Mouse (Mus musculus) T-helper 2 cell (primary cell): ENCODE measurements around the gene Srcin1.

Source experiments
- in situ Hi-C: fragments of 300-600 bp; cut with MboI, MseI; formaldehyde crosslinking; loops from one replicate; pipeline ENCODE4 v1.15.1; 2025; ENCODE audit warnings: high pct_unique_total_duplicates

Srcin1 gene

DNA sequence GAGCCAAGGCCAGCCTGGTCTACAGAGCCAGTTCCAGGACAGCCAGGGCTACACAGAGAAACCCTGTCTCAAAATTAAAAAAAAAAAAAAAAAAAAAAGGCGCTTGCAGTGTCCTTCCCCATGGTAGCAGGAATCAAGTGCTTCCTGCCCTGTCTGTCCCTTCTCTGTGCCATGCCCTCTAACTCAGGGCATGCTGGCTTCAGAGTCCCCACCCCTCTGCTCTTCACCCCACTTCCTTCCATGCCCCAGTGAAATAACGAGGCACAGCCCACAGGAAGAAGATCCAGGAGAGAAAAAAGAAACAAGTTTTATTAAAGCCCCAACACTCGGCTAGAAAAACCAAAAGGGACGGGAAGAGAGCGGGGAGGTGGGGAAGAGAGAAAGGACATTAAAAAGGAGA, 66.9 kb downstream of the Srcin1 start:
- in situ Hi-C loops: no loop called here

DNA sequence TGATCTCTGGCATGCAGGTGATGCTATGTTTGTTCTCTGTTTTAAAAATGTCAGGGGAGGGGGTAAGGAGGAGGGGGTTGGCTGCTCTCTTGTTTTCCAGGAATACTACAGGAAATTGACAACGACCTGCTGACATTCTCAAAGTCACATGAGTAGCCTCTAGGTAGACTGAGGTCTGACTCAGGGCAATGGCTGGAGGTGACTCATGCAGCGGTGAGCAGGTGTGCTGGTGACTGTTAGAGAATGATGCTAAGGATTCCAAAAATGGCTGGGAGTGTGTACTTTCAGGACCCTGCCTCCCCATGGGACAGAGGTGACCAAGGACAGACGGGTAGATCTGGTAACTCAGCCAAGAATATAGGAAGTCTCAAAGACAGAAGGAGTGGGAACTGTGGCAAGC, 67.8 kb downstream of the Srcin1 start:
- in situ Hi-C loops: no loop called here

- in situ Hi-C loops: no loop called here
Observed at GRCm38 (mm10) chr11:97506331-97506730, 69.7 kb downstream of the Srcin1 start.

- in situ Hi-C loops: no loop called here
Observed at GRCm38 (mm10) chr11:97505784-97506183, 70.2 kb downstream of the Srcin1 start.

DNA sequence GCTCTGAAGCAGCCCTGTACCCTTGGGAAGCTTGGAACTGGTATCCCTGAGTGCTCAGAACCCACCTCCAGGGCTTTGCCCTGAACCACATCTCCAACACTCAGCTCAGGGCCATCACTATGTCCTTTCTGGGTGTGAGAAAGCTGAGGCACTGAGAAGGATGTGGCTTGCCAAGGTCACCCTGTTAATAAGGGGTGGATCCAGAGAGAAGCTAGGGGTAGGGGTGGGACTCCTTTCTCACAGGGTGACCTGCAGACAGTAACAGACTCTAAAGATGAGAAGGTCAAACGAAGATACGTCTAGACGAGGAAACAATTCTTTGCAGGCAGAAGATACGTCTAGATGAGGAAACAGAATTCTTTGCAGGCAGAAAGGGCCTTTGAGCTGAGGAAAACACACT, 73.1 kb downstream of the Srcin1 start:
- in situ Hi-C loops: no loop called here

GRCm38 (mm10) chr11:97502383-97502782, 73.6 kb downstream of the Srcin1 start:
- in situ Hi-C loops: no loop called here

DNA sequence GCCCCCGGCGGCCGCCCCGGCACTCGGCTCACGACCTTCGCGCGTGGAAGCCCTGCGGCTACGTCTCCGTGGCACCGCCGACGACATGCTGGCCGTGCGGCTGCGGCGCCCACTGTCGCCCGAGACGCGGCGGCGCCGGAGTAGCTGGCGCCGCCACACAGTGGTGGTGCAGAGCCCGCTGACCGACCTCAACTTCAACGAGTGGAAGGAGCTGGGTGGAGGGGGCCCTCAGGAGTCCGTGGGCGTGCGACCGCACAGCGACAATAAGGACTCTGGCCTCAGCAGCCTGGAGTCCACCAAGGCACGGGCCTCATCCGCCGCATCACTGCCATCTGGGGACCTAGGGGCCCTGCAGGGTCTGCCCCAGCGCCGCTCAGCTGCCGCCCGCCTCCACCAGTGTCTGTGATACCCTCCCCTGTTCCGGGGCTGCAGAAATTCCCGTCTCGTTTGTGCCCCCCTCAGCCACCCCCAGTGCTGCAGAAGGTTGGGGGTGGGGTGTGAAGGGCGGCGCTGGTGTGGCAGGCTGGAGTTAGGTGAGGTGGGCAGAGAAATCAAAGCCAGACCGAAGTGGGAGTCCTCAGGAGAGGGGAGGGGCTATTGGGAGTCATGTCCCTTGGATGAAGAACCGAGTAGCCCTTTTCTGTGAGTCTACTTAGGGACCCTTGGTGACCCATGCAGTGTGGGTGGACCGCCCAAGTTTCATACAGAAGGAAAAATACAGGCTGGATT, 75.1 kb downstream of the Srcin1 start:
- in situ Hi-C loops: no loop called here

GRCm38 (mm10) chr11:97499865-97500719, 75.9 kb downstream of the Srcin1 start, which contains the start of gene 4933428G20Rik:
Gene 4933428G20Rik (minus strand): TSS chr11:97500340.
- in situ Hi-C loops: no loop called here

DNA sequence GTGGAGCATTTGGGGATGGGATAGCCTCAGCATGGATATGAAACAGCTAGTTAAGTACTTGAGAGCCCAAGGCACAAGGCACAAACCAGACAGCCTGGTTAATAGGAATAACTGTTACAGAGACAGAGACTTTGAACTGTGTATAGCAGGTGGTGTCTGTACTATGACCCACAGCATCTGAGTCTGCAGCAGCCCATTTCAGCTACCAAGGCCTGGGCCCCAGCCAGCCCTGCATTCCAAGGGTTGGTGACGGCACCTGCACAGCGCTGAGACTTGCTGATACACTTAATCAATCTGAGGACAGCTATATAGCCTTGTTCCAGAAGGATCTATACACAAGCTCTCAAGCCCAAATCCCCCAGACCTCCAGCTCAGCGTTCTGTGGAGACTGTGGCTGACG, 78.4 kb downstream of the Srcin1 start:
- in situ Hi-C loops: no loop called here

GRCm38 (mm10) chr11:97492836-97493235, 83.2 kb downstream of the Srcin1 start:
- in situ Hi-C loops: no loop called here

DNA sequence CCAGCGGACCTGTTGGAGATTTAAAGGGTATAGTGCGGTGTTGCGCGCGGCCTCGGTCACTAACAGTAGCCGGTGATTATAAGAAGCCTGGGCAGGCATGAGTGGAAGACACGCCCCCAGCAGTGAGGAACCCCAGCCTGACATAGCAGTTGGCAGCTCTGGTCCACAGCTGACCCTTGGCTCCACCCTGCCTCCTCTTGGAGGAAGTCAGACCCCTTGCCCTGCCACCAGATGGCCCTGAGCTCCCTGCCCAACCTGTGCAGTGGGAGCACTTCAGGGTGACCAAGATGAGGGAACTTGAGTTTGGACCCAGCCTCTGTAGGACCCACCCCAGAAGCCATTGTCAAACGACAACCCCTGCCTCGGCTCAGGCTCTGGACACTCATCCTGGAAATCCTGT, 84.3 kb downstream of the Srcin1 start:
- in situ Hi-C loops: no loop called here

DNA sequence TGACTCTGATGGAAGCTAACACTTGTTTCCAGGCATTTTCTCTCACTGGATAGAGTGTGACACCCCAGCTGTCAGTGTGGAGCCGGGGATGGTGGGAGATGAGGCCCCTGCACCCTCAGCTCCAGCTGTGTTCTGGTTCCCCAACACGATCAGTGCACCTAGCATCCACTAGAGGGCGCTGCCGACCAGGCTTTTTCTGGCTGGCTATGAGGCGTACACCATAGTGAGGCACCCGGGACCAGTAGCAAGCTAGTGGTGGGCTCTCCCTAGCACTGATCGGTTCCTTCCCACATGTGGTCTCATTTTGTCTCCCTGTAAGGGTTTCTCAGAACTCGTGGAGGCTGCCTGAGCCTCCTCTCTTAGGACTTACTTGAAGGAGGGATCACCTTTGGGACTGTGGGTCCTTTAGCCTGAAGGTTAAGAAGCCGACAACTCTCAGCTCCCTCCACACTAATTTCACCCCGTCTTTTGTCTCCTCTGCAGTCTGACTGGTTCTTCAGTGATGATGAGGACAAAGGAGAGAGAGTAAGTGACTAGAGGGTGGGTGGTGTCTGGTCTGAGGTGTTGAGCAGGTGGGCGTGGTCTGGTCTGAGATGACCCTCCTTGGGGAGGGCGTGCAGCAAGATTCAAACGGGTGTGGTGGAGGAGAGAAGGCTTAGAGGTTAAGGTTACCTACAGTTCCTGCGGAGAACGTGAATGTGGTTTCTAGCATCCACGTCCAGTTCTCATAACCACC, 86.2 kb downstream of the Srcin1 start:
- in situ Hi-C loops: loop anchor here (10.0 kb wide), 1 partner anchor 85 kb away; the partner anchor contains the start of gene Srcin1

DNA sequence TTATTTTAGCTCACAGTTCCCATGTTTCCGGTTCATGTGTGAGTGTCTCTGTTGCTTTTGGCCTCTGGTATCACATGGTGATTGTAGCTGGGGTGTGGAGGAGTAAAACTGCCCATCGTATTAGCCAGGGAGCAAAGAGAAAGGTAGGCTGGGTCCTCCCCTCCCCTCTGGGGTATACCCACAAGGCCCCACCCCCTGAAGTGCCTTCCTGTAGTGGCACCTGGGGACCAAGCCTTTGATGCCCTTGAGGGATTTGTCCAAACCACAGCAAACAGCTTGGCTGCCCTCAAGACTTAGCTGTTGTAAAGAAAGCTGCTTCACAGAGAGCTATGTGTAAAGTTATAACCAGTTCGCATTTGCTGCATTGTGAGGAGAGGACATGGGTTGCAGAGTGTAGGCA, 88.3 kb downstream of the Srcin1 start:
- in situ Hi-C loops: loop anchor here (10.0 kb wide), 1 partner anchor 87 kb away; the partner anchor contains the start of gene Srcin1

DNA sequence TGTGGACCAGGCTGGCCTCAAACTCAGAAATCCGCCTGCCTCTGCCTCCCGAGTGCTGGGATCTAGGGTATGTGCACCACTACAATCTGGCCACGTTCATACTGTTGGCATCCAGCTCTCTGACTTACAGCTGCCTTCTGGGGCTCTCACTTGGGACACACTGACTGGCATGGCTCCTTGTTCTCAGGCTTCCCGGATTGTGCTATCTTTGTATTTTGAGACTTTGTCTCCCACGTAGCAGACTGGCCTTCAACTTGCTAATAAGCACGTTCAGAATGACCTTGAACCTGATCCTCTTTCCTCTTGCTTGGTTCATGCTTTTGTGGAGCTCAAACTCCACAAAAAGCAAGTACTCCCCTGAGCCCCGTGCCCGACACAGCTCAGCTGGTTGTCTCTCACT, 90.3 kb downstream of the Srcin1 start:
- in situ Hi-C loops: loop anchor here (10.0 kb wide), 1 partner anchor 89 kb away; the partner anchor contains the start of gene Srcin1

DNA sequence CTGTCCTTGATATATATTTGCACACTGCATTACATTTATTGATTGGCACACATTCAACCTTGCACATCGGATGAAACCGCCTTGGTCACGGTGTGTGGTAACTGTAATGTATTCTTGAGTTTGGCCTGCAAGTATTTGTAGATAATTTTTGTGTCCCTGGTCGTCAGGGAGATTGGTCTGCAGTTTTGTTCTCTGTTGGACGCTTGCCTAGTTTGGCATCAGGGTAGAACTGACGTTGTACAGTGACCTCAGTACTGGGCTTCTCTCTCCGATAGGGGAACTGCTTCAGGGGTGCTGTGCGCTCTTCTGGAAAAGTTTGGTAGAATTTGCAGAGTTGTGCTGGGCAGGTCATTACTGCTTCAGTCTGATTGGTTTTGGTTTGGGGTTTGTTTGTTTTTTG, 96.2 kb downstream of the Srcin1 start:
- in situ Hi-C loops: loop anchor here (10.0 kb wide), 1 partner anchor 95 kb away; the partner anchor contains the start of gene Srcin1

DNA sequence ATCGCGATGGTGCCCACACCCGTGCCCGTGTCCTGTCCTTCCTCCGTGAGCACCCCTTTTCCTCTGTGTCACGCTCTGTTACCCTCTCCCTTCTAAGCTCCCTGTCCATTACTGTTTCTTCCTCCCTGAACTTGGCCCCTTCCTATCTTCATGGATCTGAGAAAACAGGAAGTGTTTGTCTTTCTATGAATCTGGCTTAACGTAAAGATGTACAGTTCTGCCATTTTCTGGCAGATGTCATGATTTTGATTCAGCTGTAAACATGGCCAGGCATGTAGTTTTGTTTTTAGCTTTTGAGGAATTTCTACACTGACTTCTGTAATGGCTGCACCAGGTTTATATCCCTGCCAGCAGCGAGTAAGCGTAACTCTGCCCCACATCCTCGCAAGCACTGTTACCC, 96.9 kb downstream of the Srcin1 start:
- in situ Hi-C loops: no loop called here

- in situ Hi-C loops: no loop called here
Observed at GRCm38 (mm10) chr11:97478345-97478744, 97.6 kb downstream of the Srcin1 start.

DNA sequence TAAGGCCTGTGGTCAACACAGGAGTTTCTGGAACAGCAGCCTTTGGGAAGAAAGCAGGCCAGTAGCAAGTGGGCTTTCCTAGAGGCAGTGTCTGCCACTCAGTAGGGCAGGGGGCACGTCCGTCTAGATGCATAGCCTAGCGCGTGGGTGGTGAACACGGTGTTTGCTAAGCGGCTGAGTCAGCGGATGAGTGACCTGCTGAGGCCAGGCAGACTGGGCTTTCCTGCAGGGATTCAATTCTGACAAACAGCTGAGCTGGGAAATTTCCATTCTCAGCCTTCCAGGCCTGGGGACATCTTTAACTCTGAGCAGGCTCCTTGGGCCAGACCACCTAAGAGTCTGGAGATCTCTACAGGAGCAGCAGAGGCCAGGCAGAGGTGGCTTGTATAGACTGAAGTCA, 98.6 kb downstream of the Srcin1 start:
- in situ Hi-C loops: no loop called here

DNA sequence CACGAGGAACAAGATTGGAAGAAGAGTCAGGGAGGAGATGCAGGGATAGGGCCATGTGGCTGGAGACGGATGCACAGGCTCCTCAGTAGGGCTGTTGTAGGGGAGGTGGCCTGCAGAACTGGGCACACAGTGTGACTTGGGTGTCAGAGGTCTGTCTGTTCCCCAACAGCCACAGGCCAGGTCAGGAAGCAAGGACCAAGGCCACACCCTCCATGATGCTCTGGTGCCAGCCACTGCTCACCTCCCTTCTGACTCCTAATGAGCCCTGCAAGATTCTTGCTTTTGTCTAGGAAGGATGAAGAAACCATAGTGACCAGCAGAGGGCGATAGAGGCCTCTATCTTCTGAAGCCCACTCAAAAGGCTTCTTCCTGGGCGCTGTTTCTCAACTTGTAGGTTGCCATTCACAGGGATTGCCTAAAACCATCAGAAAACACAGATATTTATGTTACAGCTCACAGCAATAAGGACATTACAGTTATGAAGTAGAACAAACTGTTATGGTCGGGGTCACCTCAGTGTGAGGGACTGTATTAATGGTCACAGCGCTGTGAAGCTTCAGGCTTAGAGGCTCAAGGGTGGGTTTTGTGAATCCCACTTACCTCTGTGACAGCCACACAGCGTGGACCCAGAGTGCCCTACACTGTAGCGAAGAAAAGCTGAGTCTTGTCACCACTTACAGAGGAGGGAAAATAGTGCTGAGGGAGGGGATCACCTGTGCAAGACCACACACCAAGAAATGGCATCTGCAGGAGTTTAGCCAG, 99.5 kb downstream of the Srcin1 start:
- in situ Hi-C loops: no loop called here

DNA sequence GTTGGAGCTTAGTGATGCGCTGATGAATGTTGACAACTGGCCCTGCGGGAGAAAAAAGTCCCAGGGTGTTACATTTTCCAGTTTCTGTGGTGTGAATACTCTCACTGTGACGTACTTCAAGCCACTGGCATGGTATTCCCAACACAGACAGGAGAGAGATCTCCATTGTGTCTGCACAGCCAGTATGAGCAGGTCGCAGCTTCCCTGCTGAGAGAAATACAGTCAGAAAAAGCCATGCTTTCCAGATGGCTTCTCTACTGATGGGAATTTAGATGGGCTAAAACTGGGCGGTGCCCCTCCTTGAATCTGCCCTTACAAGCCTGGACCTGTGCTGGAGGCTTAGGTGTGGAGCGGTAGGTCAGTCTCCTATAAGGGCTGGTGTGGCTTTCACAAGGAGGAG, 104.7 kb downstream of the Srcin1 start:
- in situ Hi-C loops: no loop called here

- in situ Hi-C loops: loop anchor here (5.0 kb wide), 2 partner anchors 43 to 113 kb away; no protein-coding TSS in a partner anchor
Observed at GRCm38 (mm10) chr11:97469828-97470227, 106.2 kb downstream of the Srcin1 start.
